Mouse (Mus musculus) MEL (cell line): Measurements from ENCODE around the gene Cela2a. TPM values are rescaled to one million over a fixed set of nuclear protein-coding genes. Genes with fewer than 3 reads are reported as not detected.

Source experiments
- DNase-seq: peaks from one replicate; pipeline ENCODE4 v3.0.0; 2011; ENCODE audit warnings: low read depth, low spot score
- H3K27ac ChIP-seq: 2 replicates; pipeline ENCODE4 v1.5.1; 2012; ENCODE audit warnings: low read depth, mild to moderate bottlenecking, control low read depth, low read length, moderate library complexity; ENCODE audit not compliant: control insufficient read depth
- H3K27me3 ChIP-seq, 2 experiments: fragments of 150-350 bp in 1 of 2; sonication (generic) in 1 of 2; 2 replicates each; pipeline ENCODE4 v1.6.1; 2012; ENCODE audit warnings: low read length in 2 of 2, mild to moderate bottlenecking in 2 of 2, improper control_type of control experiment in 1 of 2, moderate library complexity in 1 of 2; ENCODE audit not compliant: insufficient read depth in 2 of 2, control insufficient read depth in 1 of 2
- H3K36me3 ChIP-seq, 2 experiments: 2 replicates each; pipeline ENCODE4 v1.6.1; 2012 to 2014; ENCODE audit warnings: low read length in 2 of 2, improper control_type of control experiment in 1 of 2, inconsistent platforms in 1 of 2, mild to moderate bottlenecking in 1 of 2; ENCODE audit not compliant: insufficient read depth in 2 of 2, control insufficient read depth in 1 of 2
- H3K4me1 ChIP-seq, 2 experiments: fragments of 150-350 bp in 1 of 2; sonication (generic) in 1 of 2; 2 replicates each; pipeline ENCODE4 v1.6.1; 2012; ENCODE audit warnings: low read length in 2 of 2, improper control_type of control experiment in 1 of 2, mild to moderate bottlenecking in 1 of 2; ENCODE audit not compliant: insufficient read depth in 2 of 2, control insufficient read depth in 1 of 2
- H3K4me3 ChIP-seq, 2 experiments: fragments of 150-350 bp in 1 of 2; sonication (generic) in 1 of 2; 2 replicates each; pipeline ENCODE4 v1.5.1; 2012; ENCODE audit warnings: low read depth in 2 of 2, low read length in 2 of 2, mild to moderate bottlenecking in 2 of 2, moderate library complexity in 2 of 2, control low read depth in 1 of 2, improper control_type of control experiment in 1 of 2; ENCODE audit not compliant: control insufficient read depth in 1 of 2, insufficient read depth in 1 of 2
- H3K79me2 ChIP-seq: 2 replicates; pipeline ENCODE4 v1.6.1; 2012; ENCODE audit warnings: mild to moderate bottlenecking, low read length, moderate library complexity; ENCODE audit not compliant: control insufficient read depth, poor library complexity, insufficient read depth
- H3K9ac ChIP-seq: 2 replicates; pipeline ENCODE4 v1.6.1; 2012; ENCODE audit warnings: low read depth, mild to moderate bottlenecking, control low read depth, low read length, moderate library complexity; ENCODE audit not compliant: control insufficient read depth, poor library complexity, severe bottlenecking
- H3K9me3 ChIP-seq: fragments of 150-350 bp; sonication (generic); replicated peaks from 2 replicates; pipeline ENCODE4 v1.6.1; 2012; ENCODE audit warnings: mild to moderate bottlenecking, low read length, improper control_type of control experiment, moderate library complexity; ENCODE audit not compliant: insufficient read depth
- ELF1 ChIP-seq: IDR thresholded peaks from 2 replicates; pipeline ENCODE4 v1.6.1; 2014; ENCODE audit warnings: low read depth, mild to moderate bottlenecking, inconsistent platforms, low read length, improper control_type of control experiment, moderate library complexity
- EP300 ChIP-seq, 2 experiments: IDR thresholded peaks; 2 replicates each; pipeline ENCODE4 v1.6.1; 2011; ENCODE audit warnings: improper control_type of control experiment in 2 of 2, low read length in 2 of 2, low read depth in 1 of 2, mild to moderate bottlenecking in 1 of 2
- GABPA ChIP-seq: IDR thresholded peaks from 2 replicates; pipeline ENCODE4 v1.6.1; 2012; ENCODE audit warnings: low read depth, mild to moderate bottlenecking, inconsistent platforms, low read length, improper control_type of control experiment, moderate library complexity
- MAFK ChIP-seq: IDR thresholded peaks from 2 replicates; pipeline ENCODE4 v1.6.1; 2011; ENCODE audit warnings: low read depth, mild to moderate bottlenecking, low read length, improper control_type of control experiment, borderline replicate concordance
- MAZ ChIP-seq: IDR thresholded peaks from 2 replicates; pipeline ENCODE4 v1.6.1; 2012; ENCODE audit warnings: low read depth, mild to moderate bottlenecking, inconsistent platforms, low read length, improper control_type of control experiment
- NRF1 ChIP-seq: IDR thresholded peaks from 2 replicates; pipeline ENCODE4 v1.6.1; 2014; ENCODE audit warnings: low read depth, mild to moderate bottlenecking, inconsistent platforms, low read length, improper control_type of control experiment, moderate library complexity; ENCODE audit not compliant: poor library complexity, insufficient read depth, severe bottlenecking
- POLR2A ChIP-seq, 2 experiments: IDR thresholded peaks; 2 replicates each; pipeline ENCODE4 v1.6.1; 2011 to 2012; ENCODE audit warnings: low read length in 2 of 2, mild to moderate bottlenecking in 2 of 2, control low read depth in 1 of 2, improper control_type of control experiment in 1 of 2, low read depth in 1 of 2, moderate library complexity in 1 of 2; ENCODE audit not compliant: control insufficient read depth in 1 of 2, insufficient read depth in 1 of 2, poor library complexity in 1 of 2
- POLR2AphosphoS2 ChIP-seq: IDR thresholded peaks from 2 replicates; pipeline ENCODE4 v1.6.1; 2011; ENCODE audit warnings: low read length, improper control_type of control experiment
- RCOR1 ChIP-seq: IDR thresholded peaks from 2 replicates; pipeline ENCODE4 v1.6.1; 2012; ENCODE audit warnings: low read depth, mild to moderate bottlenecking, inconsistent platforms, low read length, improper control_type of control experiment
- SIN3A ChIP-seq: IDR thresholded peaks from 2 replicates; pipeline ENCODE4 v1.6.1; 2012; ENCODE audit warnings: low read length, improper control_type of control experiment, inconsistent platforms
- SMC3 ChIP-seq: IDR thresholded peaks from 2 replicates; pipeline ENCODE4 v1.6.1; 2011; ENCODE audit warnings: low read depth, low read length, improper control_type of control experiment
- TAL1 ChIP-seq: IDR thresholded peaks from 2 replicates; pipeline ENCODE4 v1.6.1; 2012; ENCODE audit warnings: mild to moderate bottlenecking, inconsistent platforms, low read length, moderate library complexity, mixed read lengths
- TBP ChIP-seq: IDR thresholded peaks from 2 replicates; pipeline ENCODE4 v1.8.0; 2011; ENCODE audit warnings: low read depth, low read length, improper control_type of control experiment
- USF1 ChIP-seq: IDR thresholded peaks from 2 replicates; pipeline ENCODE4 v1.6.1; 2014; ENCODE audit warnings: low read depth, mild to moderate bottlenecking, inconsistent platforms, low read length, improper control_type of control experiment, moderate library complexity
- ZNF384 ChIP-seq: IDR thresholded peaks from 2 replicates; pipeline ENCODE4 v1.6.1; 2012; ENCODE audit warnings: low read depth, mild to moderate bottlenecking, inconsistent platforms, low read length, improper control_type of control experiment
- polyA plus RNA-seq, 2 experiments: library from polyadenylated mRNA; stranded (reverse) in 1 of 2; unstranded in 1 of 2; fragments of >175 nt in 1 of 2; fragments of >200 nt in 1 of 2; gene quantifications; 2 replicates each; pipeline versions ENCODE4 v1.2.1 to v1.2.4; 2012; ENCODE audit warnings: low replicate concordance in 2 of 2, low read depth in 1 of 2; ENCODE audit not compliant: insufficient read length in 2 of 2, insufficient read depth in 1 of 2, missing spikeins in 1 of 2
- total RNA-seq: library from RNA; depleted of rRNA; stranded (reverse); fragments of 300-350 nt; gene quantifications from 2 replicates; pipeline ENCODE4 v1.2.3, GENCODE M21; 2012

The Cela2a gene
- total and polyA plus RNA-seq, 3 experiments = not detected

- H3K27me3 ChIP-seq = no peaks in the 10 kb centered on the region
- H3K4me3 ChIP-seq = no peak overlapping the region
- H3K4me1 ChIP-seq = no peaks in the 10 kb centered on the region
- no peak overlapping the region for H3K27ac ChIP-seq
- H3K9ac ChIP-seq = no peak overlapping the region
- H3K79me2 ChIP-seq = no peaks in the 10 kb centered on the region
- no peaks in the 10 kb centered on the region for H3K9me3 ChIP-seq
- no peaks in the 10 kb centered on the region for H3K36me3 ChIP-seq
- no peak for DNase-seq
- TF ChIP-seq MAFK (no peak), USF1 (no peak), POLR2AphosphoS2 (no peak), SIN3A (no peak), MAZ (no peak), ELF1 (no peak), GABPA (no peak), EP300 (IDR thresholded peaks at IDR 0.05; ENCODE audit: low read depth in 1 of 2, low read length in 2 of 2) (no peak), NRF1 (no peak), RCOR1 (no peak), SMC3 (no peak), POLR2A (IDR thresholded peaks at IDR 0.05; ENCODE audit: control insufficient read depth in 1 of 2, insufficient read depth in 1 of 2, low read depth in 1 of 2, low read length in 2 of 2, poor library complexity in 1 of 2) (no peak), TBP (no peak)
Observed at GRCm38 (mm10) chr4:141862867-141863266, 36.9 kb upstream of the Cela2a start.

GRCm38 (mm10) chr4:141861591-141862295, 35.8 kb upstream of the Cela2a start:
- H3K27ac ChIP-seq = no peak overlapping the region
- no peaks in the 10 kb centered on the region for H3K4me1 ChIP-seq
- no peaks in the 10 kb centered on the region for H3K79me2 ChIP-seq
- H3K36me3 ChIP-seq = no peaks in the 10 kb centered on the region
- no peak overlapping the region for H3K4me3 ChIP-seq
- no peaks in the 10 kb centered on the region for H3K9me3 ChIP-seq
- H3K27me3 ChIP-seq = no peaks in the 10 kb centered on the region
- no peak for DNase-seq
- H3K9ac ChIP-seq = no peak overlapping the region
- TF ChIP-seq ZNF384 (no peak), TAL1 (no peak), MAZ (no peak)
